Mouse (Mus musculus) yolk sac, embryonic 10.5 days (tissue): Measurements from ENCODE around the gene Slc31a1.

Source experiments
- DNase-seq: peaks from one replicate; pipeline ENCODE4 v3.0.0-alpha.2; 2017; ENCODE audit warnings: low spot score

Gene Slc31a1

DNA sequence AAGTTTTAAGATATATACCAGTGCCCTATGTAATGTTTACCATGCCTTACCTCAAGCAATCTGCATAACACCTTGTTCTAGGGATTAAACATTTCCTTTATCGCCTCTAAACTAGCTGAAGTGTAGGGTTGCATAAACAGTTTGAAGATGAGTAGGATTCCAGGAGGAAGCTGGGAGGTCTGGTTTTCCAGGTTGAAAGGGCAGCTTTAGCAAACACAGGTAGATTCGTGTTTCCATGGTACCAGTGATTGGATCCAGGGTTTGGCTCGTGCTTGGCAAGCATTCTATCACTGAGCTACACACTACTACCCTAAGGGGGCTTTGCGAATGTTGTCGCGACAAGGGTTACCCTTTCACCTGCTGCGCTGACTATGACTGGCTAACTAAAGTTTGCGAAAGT, 3.8 kb downstream of the Slc31a1 start:
- peak; percentile 72 for DNase-seq

DNA sequence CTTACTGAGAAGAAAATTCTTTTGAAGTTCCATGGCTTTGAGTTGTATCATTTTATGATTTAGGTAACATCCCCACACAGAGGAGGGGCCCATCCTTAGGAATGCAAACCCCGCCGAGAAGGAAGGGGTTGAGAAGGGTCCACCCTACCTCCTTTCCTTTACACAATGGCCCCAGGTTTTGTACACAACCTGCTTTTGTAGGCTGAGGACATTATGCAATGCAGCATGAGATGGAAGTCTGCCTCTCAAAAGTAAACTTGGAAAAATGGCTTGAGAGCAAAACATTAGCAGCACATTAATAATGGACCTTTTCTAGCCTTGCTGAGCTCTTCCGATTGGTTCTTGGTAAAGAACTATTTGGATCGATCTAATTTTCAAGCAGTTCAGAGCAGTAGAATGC, 5.8 kb downstream of the Slc31a1 start:
- no peak for DNase-seq

DNA sequence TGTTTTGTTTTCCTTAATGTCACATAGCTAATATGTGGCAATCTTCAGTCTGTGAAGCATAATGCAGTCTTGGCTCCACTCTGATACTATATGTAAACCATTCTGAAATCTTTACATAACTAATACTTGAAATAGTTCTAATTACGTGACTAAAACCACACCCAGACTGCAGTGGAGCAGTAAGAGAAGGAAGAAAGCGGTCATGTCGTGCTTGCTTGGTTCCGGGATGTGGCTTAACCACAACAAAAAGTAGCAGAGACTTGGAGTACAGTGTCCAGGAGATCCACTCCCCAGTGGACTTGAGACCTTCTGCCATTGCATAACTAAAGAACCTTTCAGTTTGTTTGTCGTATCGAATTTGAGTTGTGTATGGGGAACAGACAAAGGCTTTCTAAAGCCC, 7.1 kb downstream of the Slc31a1 start:
- DNase-seq = no peak

DNA sequence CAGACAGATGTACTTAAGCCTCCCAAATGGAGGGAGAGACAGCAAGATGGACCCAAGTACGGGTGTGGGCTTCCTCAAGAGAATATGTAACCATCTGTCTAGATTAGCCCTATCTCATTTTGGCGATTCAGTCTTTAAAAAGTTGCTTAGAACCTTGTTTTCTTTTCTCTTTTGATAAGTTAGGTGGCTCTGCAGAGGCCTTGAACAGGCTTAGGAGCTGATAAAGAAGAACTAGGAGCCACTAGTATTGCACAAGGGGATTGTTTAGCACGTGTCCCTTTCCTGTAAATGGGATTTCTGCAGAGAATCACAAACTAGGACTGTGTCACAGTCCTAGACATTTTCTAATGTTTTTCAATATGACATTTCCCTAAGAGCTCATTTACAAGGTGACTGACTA, 8.6 kb downstream of the Slc31a1 start:
- DNase-seq = no peak

DNA sequence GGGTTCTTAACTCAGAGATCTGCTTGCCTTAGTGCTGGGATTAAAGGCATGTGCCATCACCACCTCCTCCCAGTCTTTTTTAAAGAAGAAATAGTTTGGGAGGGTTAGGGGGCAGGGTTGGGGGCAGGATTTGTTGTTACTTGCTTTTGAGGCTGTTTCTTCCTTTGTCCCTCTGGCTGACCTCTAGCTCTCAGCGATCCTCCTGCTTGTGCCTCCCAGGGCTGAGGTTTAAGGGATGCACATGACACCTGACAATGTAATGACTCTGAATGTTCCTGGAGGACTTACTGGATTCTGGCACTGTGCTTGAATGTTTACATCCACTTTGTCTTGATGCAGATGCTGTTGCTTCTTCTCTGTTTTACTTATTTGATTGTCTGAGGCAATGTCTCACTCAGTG, 11.9 kb downstream of the Slc31a1 start:
- DNase-seq = no peak

DNA sequence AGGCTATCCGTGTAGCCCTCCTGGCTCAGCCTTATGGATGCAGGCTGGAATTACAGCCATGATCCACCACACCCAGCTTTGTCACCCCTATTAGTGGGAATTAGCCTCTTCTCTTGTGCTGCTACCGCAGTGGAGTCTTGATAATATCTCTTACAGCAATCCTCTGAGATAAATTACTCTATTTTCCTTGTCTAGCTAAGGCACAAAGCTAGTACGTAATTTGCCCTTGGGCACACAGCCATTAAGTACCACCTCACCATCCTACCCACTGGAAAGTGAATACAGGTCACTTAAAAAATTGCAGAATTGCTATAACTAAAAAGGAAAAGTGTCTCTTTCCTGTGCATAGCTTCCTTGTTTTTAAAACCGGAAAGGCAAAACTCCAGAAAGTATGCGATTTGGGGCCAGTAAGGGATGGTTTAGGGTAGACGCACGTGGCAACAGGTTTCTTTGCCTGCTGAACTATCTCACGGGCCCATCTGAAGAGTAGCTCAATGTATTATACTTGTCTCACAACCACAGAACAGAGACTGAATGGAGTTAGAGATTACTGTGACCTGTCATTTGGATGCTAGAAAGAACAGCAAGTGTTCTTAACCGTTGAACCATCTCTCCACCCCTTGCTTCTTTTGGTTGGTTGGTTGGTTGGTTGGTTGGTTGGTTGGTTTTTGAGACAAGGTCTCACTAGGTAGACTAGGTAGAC, 12.4 kb downstream of the Slc31a1 start:
- DNase-seq = no peak

DNA sequence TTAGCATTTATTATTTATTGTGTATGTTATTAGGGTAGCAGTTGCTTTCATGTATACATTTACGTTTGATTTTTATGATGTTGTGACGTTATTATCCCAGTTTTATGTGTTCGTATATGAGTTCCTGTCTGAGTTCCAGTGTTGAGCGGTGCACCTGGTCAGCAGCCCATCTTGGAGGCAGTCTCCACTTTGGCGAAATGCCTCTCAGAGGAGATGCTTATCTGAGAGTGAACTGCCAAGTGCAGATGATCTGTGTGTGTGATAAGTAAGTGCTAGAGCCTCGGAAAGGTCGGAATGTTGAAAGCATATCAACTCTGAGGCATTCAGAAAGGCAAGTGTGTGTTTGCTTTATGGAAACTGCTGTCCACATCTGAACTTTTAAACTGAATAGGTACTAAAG, 13.1 kb downstream of the Slc31a1 start:
- DNase-seq = no peak

DNA sequence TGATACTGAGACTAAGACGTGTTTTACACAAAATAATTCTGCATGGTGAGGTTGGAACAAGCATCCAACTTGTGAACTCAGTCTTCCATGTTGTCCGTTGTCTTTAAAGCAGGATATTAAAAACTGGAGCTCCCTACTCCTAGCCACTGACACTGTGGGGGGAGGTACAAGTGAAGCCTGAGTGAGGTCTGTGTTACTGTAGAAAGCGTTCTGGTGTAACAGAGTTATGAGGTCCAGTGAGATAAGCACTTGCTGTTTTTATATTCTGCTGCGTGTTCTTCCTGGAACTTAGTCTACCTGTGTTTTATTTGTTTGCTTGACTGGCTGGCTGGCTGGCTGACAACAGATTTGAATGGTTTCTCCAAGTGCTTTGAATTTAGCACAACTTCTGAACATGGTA, 13.8 kb downstream of the Slc31a1 start:
- DNase-seq = no peak

DNA sequence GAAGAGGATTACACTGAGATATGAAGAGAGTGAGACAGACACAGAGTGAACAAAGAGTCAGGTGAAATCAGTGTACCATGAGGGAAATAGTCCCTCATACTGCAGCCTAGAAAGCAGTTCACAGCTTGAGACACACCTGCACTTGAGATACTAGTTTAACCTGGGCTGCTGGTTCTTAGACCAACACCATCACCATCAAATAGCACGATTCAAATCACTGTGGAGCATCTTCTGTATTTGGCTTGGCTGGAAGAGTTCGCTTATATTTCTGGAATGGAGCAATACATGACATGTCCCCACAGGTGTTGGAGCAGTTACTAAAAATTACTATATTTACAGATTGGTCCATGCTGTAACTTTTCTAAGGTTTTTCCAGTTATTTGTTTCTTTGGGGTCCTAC, 15.6 kb downstream of the Slc31a1 start:
- DNase-seq = no peak

DNA sequence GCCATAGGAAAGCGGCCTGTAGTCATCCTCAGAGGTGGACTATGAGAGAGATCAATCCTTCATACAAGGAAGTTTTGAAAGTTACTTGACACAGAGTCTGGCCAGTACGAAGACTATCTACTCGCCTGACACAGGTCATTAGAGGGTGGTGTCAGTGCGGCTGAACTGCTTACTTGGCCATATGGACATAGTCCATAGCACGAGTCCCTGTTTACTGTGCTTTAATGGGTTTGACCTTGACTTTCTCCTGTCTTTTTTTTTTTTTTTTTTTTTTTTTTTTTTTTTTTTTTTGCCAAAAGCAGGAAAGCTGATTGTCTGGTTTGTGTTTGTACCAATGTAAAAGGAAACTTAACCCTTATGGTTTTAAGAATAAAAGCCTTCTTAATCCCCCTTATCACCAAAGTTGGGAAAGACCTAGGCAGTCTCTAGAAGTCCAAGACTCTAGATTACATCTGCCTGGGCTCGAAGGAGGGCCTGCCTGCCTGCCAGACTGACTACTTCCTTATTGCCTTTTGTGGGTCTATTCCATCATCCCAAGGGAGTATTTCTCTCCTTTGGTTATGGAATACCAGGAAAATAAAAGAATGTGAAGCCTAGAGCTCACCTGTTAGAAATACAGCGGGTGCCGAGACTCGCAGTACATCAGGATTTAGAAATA, 19.3 kb downstream of the Slc31a1 start:
- no peak for DNase-seq

DNA sequence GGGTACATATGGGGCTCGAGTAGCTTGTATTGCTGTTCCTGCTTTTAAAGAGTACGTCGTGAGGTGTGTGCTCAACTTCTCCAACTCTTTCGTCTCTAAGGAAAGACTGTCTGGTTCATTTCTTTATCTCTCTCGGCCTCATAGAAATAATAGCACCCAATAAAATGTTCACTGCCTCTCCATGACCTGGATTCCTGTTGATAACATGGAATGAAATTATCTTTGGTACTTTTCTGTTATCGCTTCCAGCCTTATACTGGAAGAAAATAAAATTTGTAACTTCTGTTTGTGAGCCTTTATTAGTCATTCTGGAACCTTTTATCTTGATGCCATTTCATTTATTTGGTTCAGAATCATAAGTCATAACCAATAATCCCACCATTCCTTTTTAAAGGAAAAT, 22.7 kb downstream of the Slc31a1 start:
- DNase-seq = no peak

DNA sequence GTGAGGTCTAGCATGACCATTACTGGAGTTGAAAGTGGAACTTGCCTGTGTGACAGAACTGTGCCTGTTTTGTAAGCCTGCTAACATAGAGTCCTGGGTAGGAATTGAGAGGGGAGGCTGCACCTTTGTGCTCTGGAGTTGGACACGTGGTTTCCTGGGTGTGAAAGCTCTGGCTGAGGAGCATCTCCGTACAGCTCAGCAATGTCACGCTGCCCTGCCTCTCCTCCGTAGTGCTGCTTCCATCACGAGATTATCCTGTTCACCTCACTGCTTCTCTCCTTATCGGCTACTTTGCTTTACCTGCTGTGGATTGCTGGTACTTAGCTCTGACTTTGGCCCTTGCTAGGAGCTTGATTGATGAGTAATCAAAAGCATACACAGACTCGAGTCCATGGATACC, 23.2 kb downstream of the Slc31a1 start:
- DNase-seq = peak; percentile 68

DNA sequence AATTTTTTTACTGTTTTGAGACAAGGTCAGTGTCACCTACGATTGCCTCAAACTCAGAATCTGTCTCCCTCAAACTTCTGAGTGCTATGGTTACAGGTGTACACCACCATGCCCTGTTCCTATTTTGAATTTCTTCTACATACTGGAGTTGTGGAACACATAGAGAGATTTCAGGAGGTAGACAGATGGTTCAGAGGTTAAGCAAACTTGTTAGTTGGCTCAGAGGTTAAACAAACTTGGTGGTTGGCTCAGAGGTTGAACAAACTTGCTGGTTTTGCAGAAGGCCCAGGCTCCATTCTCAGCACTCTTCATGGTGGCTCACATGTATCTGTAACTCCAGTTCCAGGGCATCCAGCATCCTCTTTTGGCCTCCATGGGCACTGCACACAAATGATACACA, 23.6 kb downstream of the Slc31a1 start:
- DNase-seq = peak; percentile 65

DNA sequence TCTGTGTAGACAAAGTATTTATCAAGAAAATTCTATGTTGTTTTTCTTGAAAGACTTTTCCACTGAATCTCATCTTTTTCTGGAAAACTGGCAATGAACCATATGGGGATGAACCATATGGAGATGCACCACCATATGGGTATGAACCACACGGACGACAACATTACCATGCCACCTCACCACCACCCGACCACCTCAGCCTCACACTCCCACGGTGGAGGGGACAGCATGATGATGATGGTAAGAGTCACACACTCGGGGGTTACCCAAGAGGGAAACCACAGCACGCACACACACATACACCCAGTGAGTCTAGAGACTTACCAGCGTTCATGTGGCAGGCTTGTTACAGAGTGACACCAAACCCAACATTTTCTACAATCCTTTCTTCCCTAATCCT, 24.9 kb downstream of the Slc31a1 start:
- no peak for DNase-seq

DNA sequence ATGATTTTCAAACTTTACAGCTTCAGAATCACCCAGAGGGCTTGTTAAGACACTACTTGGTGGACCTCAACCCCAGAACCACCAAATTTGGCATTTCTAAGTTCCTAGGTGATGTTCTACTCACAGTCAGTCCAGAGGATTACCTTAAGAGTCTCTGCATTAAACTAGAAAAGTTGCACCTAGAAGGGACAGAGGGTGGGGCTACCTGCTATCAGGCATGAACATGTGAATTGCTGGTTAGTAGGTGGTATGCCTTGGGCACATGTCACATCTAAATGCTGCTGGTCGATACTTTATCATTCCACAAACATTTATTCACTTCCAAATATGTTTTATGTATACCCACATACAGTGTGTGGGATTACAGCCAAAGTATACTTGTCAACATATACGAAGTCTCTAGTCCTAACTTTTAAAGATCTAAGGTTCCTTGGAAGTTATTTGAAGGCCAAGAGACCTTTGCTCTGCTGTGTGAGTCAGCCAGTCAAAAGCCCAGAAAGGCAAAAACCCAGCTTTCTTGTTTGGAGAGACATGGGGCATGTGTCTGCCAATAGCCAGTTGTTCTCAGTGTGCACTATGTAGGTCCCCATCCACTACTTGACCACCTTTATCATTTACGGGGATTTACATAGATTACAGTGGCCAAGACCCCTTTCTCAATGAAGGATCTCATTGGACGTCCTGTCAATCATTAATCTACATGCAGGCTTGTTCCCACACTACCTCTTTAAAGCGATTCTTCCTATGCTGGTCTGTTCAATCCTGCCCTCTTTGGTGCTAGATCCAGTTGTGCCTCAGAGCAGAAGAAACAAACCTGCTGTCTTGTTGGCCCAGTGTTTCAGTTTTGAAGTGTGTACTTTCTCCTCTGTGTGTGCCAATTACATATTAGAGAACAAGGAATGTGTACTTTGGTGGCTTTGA, 29.3 kb downstream of the Slc31a1 start:
- DNase-seq = peak; percentile 51

DNA sequence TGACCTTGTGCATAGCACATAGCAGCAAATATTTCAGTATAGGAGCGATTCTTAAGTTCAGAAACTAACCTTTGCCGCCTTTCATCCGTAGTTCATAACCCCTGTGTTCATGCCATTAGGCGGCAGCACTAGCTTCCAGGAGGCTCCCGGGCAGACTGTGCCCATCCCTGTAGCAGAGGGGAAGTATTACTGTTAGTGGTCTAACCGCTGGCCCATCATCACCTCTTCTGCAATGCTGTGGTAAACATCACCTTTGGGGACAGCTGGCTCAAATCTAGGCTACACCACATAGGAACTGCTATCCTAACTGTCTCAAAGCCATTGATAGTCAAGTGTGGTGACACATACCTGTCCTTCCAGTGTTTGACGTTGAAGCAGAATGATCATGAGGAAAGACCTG, 31.4 kb downstream of the Slc31a1 start:
- no peak for DNase-seq

DNA sequence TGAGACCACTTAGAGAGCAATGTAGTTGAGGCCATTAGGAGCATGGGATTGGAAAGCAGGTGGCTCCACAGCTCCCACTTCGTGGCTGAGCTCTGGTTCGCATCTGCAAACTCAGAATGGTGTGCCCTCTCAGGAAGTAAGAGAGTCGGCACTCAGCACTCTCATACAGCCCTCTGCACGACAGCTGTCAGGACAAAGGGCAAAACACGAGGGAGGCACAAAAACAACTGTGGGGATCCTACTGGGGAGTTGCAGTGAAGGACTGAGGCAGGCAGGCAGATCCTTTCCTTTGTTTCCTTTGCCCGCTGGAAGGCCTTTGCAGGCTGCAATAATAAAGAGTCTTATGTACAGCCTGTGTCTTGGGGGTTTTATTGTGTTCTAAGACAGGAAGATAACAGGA, 32.9 kb downstream of the Slc31a1 start:
- DNase-seq = no peak

DNA sequence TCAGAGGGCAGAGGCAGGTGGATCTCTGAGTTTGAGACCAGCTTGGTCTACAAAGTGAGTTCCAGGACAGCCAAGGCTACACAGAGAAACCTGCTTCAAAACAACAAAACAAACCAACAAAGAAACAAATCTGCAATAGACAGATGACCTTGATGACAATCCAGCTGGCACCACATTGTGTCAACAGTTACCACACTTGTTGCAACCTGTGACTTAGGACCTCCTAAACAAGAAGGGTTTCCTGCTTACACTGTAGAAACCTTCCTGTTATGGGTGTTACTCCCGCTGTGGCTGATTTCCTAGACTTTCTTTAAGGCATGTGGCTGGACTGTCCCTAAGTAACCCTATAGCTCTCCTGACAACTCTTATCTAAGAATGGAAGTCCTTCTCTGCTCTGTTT, 35.3 kb downstream of the Slc31a1 start:
- DNase-seq = no peak

DNA sequence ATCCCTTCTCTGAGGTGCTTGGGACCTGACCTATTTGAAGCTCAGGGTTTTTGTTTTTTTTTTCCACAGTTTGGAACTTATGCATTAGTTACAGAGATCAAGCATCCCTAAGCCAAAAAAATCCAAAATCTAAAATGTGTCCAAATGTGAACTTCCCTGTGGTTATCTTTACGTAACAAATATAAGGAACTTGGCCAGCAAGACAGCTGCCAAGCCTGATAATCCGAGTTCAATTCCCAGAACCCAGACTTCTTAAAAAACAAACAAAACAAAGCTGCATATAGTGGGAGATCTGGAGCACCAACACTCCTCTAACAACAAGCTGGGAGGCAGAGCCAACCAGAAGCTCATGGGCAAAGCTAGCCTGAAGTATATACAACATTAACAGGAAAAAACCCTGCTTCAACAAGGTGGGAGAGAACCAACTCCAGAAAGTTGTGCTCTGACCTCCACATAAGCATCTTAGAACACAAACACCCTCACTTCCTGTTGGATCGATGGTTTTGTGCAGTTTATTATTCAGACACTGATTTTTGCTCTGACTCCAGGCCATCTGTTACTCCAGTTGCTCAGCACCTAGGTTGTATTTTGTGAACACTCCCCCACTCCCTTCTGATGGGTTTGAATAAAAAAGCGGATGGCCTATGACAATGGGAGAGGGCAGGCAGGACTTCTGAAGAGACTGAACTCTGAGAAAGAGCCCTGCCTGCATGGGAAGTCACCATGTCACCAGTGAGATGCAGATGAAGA, 37.3 kb downstream of the Slc31a1 start:
- no peak for DNase-seq

DNA sequence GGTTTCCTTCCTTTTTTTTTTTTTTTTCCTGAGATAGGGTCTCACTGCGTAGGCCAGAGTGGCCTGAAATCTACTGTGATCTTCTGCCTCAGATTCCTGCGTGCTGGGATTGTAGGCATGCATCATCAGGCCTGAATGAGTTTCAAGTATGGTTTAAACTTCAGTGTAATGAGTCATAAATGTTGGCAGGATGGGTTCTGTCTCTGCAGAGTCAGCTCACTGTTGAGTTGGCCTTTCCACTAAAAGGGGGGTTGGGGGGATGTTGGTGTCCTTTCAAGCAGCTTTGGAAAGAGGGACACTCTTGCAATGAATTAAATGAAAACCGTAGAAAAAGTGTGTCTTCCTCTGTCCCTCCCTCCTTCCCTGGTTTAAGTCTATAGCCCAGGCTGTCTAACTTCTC, 38.4 kb downstream of the Slc31a1 start:
- no peak for DNase-seq

DNA sequence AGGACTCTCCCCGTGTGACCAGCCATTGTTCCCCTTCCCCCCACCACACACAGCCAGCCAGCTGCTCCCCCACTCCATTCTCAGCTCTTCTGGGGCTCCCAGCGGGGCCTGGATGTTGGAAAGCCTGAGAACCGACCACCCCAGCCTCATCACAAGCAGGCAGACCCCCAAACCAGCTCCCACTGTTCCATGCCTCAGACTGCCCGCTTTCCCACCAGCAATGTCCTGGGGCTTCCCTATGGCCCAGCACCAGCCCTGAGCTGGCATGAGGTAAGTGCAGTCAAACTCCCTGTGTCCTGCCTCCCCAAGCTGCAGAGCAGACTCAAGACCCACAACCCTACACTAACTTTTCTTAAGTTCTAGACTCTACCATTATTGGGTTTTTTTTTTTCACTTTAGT, 45.6 kb downstream of the Slc31a1 start:
- no peak for DNase-seq
